Mouse (Mus musculus): ENCODE measurements around the gene Dnajc12.

DNA sequence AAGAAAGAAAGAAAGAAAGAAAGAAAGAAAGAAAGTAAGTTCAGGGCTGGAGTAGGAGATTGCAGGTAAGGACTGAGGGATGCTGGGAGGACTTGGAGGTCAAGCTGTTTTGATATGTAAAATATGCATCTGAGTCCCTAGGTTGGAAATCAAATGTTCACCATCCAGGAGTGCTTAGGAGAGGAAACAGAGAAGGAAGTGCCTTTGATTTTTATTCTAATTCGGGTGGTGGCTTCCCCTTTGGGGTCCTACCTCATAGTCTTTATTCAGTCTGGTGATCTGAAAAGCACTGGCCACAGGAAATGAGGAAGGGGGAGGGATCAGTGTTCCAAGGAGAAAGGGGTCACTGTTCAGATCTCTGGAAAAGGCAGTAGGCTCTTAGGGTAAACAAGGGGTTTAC is 21.7 kb upstream of the Dnajc12 start:
- no peak for TF ChIP-seq ZC3H11A (IDR thresholded peaks at IDR 0.05; ENCODE audit: borderline replicate concordance, low read depth, low read length)
- TF ChIP-seq HCFC1 (IDR thresholded peaks at IDR 0.05; ENCODE audit: borderline replicate concordance, insufficient read depth, low read length), result no peak
- no peak for TF ChIP-seq ZNF384 (IDR thresholded peaks at IDR 0.05; ENCODE audit: low read depth, low read length)
- no peak for TF ChIP-seq MAFK (IDR thresholded peaks at IDR 0.05; ENCODE audit: insufficient read depth, low read depth, low read length)

Data from ES-E14 (cell line).